Mouse (Mus musculus) urinary bladder, postnatal 14 days (tissue): Measurements from ENCODE around the gene Olig3.

Source experiments
- DNase-seq: peaks from one replicate; pipeline ENCODE4 v3.0.0; 2021; ENCODE audit warnings: low spot score

Olig3 gene

DNA sequence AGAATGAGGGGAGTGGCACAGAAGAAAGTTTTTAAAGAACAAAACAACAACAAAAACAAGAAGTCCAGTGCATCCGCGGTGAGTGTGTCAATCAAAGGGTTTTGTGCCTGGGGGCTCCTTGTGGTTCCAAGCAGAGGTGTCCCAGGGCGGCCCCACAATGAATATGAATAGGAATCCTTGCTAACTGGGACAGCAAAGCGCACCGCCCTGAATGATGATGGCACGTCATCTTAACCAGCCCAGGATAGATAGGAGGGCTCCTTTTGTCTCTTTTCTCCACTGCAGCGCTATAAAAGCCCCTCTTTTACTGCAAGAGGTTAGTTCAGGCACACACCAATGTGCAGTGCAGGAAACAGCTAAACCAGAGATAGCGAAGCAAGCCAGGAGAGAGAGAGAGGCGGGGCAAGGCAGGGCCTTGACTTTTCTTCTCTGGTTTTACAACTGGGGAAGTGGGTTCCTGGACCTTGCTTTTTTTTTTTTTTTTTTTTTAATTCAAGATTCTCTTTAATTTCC, at the start of gene Olig3:
TSS of gene Olig3 (plus strand) at position 463 of the 513 bp plus-strand sequence.
- DNase-seq, result no peak

GRCm38 (mm10) chr10:19309681-19310395, 46.5 kb upstream of the Olig3 start:
- no peak for DNase-seq

GRCm38 (mm10) chr10:19310471-19310870, 45.9 kb upstream of the Olig3 start:
- DNase-seq, result no peak

DNA sequence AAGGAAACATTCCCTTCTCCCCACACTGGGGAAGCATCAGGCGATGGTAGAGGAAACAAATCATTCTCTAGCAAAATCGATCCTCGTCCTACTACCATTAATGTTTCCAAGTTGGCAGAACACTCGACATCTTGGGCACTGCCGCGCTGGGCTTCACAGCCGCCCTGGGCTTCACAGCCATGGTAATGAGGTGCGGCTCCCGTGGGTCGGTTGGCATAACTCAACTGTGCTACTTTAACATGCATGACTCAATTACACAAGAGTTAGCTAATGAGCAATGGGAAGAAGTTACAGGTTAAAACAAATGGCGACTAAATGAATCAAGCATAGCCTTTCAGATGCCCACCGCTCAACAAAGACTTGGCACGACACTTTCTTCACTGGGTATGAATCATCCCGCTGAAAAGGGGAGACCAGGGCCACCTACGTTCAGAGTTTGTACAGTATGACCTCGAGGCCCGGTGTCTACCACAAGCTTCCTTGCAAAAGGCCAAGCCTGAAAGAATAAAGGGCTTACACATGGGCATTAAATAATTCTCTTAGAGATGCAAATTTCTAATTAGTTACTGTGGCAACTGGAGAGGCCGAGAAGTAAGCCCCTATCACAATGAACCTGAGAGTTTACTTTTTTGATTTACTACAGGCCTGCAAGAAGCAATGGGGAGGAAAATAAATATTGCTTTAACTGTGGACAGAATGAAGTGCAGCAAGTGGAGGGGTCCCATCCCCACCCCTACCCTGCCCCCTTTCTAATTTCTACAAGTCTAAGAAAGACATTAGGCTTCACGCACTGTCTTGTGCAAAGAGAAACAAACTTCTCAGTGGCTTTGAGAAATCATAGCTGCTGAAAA, 38.1 kb upstream of the Olig3 start:
- DNase-seq, result no peak

DNA sequence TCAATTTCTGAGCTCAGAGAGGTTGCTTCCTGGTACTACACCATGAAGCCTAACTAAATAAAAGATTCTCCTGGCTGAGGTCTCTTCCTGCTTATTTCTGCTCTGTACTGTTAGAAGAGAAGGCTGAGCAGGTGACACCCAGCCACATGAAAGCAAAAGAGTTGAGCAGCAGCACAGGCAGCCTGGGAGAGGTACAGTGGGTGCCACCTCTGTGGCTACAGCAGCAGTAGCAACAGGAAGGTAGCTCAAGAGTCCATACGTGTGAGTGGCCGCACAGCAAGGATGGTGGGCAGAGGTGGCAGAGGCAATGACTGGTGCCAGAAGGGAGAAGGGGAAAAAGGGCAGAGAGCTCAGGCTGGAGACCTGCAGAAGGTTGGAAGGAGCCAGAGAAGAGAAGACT, 34.6 kb upstream of the Olig3 start:
- DNase-seq, result no peak

DNA sequence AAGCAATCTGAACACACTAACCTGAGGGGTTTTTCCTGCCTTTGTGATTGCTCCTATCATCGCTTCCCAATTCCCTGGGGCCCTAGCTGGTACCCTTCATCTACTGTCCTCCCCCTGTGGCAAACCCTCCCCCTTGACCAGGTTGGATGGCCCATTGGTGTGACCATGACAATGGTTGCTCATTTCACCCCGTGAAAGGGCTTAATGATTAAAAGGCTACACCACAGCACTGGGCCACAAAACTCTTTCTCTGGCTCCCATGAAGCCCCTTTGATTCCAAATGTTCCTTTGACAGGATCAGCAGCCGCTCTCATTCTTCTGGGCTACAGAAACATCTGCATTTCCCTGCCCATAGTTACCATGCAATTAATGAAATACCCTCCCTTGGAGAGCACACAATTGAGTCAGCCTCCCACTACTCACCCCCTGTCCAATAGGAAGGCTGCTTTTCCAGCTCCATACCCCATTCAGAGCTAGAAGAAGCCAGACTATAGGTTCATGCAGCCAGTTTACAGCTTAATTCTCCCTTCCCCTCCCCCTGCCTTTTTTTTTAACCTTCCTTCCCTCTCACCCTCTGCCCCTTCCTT, 27.0 kb upstream of the Olig3 start:
- no peak for DNase-seq

DNA sequence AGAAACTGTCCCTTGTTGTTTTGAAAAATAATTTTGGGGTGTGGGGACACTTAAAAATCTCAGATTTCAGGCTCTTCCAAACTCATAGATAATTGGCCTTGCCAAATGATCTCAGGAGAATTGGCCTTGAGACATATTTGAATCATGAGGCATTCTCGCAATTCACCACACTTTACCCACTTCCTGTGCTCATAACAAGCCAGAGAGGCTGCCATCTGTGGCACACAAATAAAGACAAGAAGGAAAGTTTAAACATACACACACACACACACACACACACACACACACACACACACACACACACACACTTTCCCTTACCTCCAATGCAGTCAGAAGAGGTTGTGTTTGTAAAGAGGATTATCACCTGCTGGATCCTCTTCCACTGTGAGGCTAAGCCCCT, 22.9 kb upstream of the Olig3 start:
- no peak for DNase-seq

GRCm38 (mm10) chr10:19338695-19339630, 17.4 kb upstream of the Olig3 start:
- no peak for DNase-seq

DNA sequence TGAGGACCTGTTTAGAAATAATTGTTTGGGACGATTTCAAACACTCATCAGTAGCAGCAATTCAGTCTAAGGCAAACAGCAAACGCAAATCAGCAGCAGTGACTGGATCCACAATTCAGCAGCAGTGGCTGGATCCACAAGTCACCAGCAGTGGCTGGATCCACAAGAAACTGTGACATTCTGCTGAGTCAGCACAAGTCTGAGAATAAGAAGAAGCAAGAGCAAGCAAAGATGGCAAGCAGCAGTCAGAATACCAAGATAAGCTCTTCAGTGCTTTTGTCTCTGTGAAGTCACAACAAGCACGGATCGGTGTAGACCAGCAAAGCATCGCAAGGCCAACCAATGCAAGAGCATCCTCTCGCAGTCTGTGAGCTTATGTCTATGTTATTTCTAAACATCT, 12.3 kb upstream of the Olig3 start:
- no peak for DNase-seq

DNA sequence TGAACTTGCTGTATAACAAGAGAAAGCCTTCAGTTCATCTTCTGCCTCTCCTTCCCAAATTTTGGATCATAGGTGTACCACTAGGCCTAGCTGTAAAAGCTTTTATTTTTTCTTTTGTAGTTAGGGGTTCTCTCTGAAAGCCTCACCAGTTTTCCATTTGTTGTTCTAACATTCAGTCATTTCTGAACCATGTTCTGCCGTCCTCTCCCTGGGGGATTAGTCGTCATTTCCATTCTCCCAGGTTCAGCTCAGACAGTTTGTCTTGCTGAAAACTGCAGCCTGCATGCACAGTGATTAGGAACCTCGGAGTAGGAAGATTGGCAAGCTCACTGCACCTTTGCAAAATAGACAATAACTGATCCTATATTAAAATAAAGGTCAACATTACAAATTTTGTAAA, 7.0 kb upstream of the Olig3 start:
- DNase-seq, result no peak

DNA sequence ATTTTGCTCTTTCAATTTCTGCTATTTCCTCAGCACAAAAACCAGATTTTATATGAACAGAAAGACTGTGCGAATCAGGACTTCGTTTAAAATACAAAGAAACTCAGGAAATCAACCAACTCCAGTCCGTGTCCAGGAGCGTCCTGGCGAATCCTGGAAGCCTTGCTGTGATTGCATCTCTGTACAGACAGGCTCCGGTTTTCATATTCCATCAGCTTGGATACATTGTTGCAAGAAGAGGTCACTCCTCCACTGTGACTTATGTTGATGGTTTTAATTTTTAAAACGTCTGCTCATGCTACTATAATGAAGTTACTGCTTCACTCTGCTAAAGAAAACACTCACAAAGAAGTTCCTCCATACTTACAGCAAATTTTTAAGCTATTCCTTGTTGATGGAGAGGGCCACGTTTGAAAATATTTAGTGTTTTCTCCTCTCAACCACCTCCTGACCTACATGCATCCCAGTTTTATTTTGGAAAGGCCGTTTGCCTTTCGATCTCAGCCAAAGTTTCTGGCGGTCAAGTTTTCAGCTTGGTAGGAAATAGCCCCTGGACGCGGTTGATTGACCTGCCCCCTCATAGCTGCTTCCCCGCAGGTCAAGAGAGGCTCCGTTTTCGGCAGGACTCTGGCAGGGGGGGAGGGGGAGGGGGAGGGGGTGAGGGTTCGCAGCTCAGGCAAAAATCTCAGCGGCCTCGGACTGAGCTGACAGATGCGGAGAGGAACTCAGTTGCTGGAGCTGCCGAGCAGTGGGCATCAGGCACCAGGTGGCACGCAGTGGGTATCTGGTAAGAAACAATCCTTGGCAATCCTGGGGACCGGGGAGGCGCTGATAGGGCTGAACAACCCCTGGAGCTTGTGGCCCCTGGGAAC, 4.1 kb upstream of the Olig3 start:
- DNase-seq, result no peak

DNA sequence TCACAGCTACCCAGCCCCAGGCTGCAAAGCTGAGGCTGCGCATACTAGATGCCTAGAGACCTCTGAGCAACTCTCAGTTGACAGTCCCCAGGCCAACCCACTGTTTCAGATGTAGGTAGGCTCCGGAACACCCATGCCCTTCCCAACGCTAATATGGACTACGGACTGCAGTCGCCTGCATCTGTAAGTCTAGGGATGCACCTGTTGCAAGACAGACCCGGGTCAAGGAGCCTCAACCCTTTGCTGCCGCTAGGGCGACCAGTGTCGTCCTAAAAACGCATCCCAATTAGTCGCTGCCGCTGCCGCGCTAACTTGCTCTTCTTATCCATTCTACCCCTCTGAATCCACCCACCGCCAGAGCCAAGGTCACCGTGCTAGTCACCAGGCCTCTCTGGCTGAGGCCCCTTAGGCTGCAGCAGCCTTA, 3.4 kb upstream of the Olig3 start:
- DNase-seq, result no peak

DNA sequence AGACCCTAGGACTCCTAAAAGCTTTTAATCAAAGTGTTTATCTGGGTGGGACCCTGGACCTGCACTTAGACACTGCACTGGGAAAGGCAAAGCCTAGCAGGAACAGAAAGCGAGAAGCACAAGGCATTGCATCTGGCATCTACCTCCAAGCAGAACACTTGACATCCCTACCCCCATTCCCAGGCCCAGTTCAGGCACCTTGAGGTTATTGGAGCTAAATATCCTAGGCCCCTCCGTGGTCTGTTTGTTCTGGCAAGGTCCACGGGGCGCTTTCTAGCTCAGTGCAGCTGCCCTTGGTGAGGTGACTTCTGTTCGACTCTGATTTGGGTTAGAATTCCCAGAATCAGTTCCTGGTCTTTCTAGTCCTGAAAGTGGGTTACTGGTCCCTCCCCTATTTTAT, 2.7 kb upstream of the Olig3 start:
- DNase-seq, result no peak

- no peak for DNase-seq
Measured at GRCm38 (mm10) chr10:19354146-19354545, 2.2 kb upstream of the Olig3 start.

DNA sequence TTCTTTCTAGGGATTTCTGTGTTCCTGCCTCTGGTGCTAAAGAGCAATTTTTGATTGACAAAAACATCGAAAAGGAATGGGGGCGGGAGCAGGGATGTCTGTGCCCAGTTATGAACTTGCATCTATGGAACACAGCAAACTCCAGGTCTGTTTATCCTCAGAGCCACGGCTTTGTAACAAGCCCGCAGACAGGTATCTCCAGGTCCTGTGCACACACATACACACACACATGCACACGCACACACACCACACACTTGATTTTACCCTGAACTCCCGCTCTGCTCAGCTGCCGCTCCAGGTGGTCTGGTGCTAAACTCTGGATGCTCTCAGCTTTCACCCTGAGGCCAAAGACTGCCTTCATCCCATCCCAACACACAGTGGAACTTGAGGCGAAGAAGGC, 1.3 kb upstream of the Olig3 start:
- no peak for DNase-seq

GRCm38 (mm10) chr10:19356720-19357641, 648 bp downstream of the Olig3 start:
- no peak for DNase-seq

- DNase-seq, result no peak
Measured at GRCm38 (mm10) chr10:19357848-19358247, 1.5 kb downstream of the Olig3 start.

DNA sequence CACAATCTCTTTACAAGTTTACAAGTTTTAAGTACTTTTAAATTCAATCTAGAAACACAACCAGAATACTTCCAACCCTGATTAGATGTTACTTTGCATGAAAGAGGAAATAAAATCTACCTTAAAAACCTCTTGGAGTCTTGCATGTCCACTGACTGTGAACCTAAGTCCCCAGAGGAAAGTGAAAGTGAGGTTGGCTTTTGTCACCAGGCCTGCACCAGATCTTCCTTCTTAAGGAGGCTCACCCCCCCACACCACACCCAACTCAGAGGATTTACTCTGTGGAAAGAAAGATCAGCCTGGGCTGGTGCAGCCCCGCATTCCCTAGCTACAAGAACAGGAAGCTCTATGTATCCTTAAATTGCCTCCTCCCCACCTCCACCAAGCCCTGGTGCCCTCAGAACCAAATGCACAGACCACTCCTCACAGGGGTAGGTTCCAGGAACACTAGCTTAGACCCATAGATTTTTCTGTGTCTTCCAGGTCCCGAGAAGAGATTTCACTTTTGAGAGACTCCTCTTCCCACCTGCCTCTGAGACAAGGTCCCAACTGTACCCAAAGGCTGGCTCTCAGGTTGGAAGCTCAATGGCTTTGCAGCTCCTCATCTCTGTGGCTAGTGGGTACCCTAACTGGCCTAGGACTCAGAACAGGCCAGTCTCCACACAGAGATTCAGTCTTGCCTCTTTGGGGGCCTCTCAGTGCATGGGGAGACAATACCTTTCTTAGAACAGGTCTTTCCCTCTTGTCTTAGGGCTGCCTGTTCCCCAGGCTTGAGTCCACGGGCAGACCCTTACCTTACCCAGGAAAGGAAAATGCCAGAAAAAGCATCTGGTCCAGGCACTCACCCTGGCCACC, 4.3 kb downstream of the Olig3 start:
- DNase-seq, result no peak
